ENCODE assay signal across 19 mouse cellular contexts in the genomic region with DNA sequence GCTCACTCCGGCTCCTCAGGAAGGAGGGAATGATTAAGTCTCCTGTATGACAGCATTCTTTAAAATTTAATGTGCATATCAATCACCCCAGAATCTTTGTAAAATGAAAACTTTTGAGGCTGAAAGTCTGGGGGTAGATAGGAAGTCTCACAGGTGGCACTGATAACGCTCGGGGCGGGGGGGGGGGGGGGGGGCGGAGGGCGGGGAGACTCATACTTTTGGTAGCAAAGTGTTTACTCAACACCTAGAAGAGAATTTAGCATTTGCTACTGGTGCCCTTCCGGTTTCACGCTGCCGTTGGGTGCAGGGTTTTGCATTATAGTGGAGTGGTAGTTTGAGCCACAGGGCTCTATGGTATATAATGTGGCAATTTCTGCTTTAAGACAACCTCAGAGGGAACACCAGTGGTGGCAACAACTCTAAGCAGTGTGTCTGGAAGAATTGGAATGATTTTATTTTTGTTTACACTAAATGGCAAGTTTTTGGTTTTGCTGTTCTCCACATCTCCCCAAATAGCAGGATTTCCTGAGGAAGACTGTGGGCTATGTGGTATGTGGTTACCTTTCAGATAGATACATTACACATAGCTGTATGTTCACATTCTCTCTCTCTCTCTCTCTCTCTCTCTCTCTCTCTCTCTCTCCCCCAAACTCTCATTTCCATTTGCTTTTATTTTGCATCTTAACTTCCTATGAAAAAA.
DNase-seq lines count a peak whose midpoint lies in the region; ATAC-seq and TF ChIP-seq lines count a peak whose summit lies in the region.
"Had no signal": no experiment of that assay in that cellular context is flagged by ENCODE, and none has a peak within 500 bp of the region (broad histone marks: within the 10 kb centered on the region; RNA-seq: fewer than 3 reads in every experiment).

No protein-coding gene starts in this region.

- H3K4me2 ChIP-seq in liver, embryonic 15.5 days, result peak overlapping the region; percentile 47
- H3K4me2 ChIP-seq: embryonic facial prominence, embryonic 15.5 days; forebrain, embryonic 15.5 days; intestine, embryonic 15.5 days; lung, embryonic 14.5 days; neural tube, embryonic 13.5 days had no signal

- no peaks in the 10 kb centered on the region for H3K36me3 ChIP-seq in liver, embryonic 15.5 days (replicated peaks)
- H3K36me3 ChIP-seq in spleen, adult 2 months (ENCODE audit: control insufficient read depth, insufficient read depth, low read length), result no peaks in the 10 kb centered on the region
- H3K36me3 ChIP-seq: embryonic facial prominence, embryonic 15.5 days; forebrain, embryonic 15.5 days; intestine, embryonic 15.5 days; midbrain, embryonic 10.5 days; neural tube, embryonic 13.5 days had no signal

- no peak overlapping the region for H3K9ac ChIP-seq in liver, embryonic 15.5 days
- H3K9ac ChIP-seq: embryonic facial prominence, embryonic 15.5 days; forebrain, embryonic 15.5 days; intestine, embryonic 15.5 days; lung, embryonic 14.5 days; neural tube, embryonic 13.5 days had no signal

- TF ChIP-seq POLR2A in spleen, adult 2 months (IDR thresholded peaks at IDR 0.05; ENCODE audit: low read depth, low read length), result no peak

- peak; percentile 90 for DNase-seq in 416B (ENCODE audit: low read depth)
- DNase-seq in c-Kit-positive CD71-negative TER-119-negative erythroid progenitor cells, embryonic 14.5 days (ENCODE audit: low read depth), result peak; percentile 19
- DNase-seq in spleen, adult 2 months (ENCODE audit: low read depth in 1 of 2, low spot score in 2 of 2), result peak; percentile 41 to 53
- DNase-seq in gastrocnemius, adult 18-20 months (ENCODE audit: low spot score), result no peak
- no peak for DNase-seq in left cerebral cortex, postnatal 4 days
- DNase-seq in gastrocnemius, postnatal 25 days, result no peak
- no peak for DNase-seq in lung, adult 18-20 months
- DNase-seq: adrenal gland, postnatal 36 days; cerebellum, adult 8-10 months; heart, postnatal 10 days; kidney, postnatal 36 days; lung, embryonic 14.5 days had no signal

- 6% methylated on average over 7 of the region's 9 CpGs for WGBS in liver, embryonic 15.5 days (ENCODE audit: insufficient replicate concordance)
- 8% methylated on average over 9 of the region's 9 CpGs for WGBS in spleen, adult 2 months

- no peak overlapping the region for H3K4me3 ChIP-seq in liver, embryonic 15.5 days (replicated peaks)
- H3K4me3 ChIP-seq in spleen, adult 2 months (ENCODE audit: extremely low read depth, insufficient read depth, insufficient read length), result peak overlapping the region; percentile 23; the same call in 1 of the 2 replicates
- H3K4me3 ChIP-seq: embryonic facial prominence, embryonic 15.5 days; forebrain, embryonic 15.5 days; intestine, embryonic 15.5 days; left cerebral cortex, adult 2 months; midbrain, embryonic 10.5 days; neural tube, embryonic 13.5 days had no signal

- no peaks in the 10 kb centered on the region for H3K27me3 ChIP-seq in liver, embryonic 15.5 days
- no peaks in the 10 kb centered on the region for H3K27me3 ChIP-seq in spleen, adult 2 months (ENCODE audit: control insufficient read depth, insufficient read depth, low read length)
- H3K27me3 ChIP-seq: embryonic facial prominence, embryonic 15.5 days; forebrain, embryonic 15.5 days; intestine, embryonic 15.5 days; neural tube, embryonic 13.5 days had no signal

- H3K4me1 ChIP-seq in liver, embryonic 15.5 days (replicated peaks), result peaks cover 9% of the 10 kb centered on the region
- H3K4me1 ChIP-seq in spleen, adult 2 months (ENCODE audit: control insufficient read depth, insufficient read depth, insufficient read length), result peaks cover 11% of the 10 kb centered on the region
- H3K4me1 ChIP-seq: embryonic facial prominence, embryonic 15.5 days; forebrain, embryonic 15.5 days; intestine, embryonic 15.5 days; midbrain, embryonic 10.5 days; neural tube, embryonic 13.5 days had no signal

- peak; percentile 61 for ATAC-seq in liver, embryonic 15.5 days (ENCODE audit: insufficient read depth)
- ATAC-seq: forebrain, embryonic 15.5 days; intestine, embryonic 15.5 days had no signal

- intact Hi-C loops in left cerebral cortex, postnatal 4 days (cut with DNase I), result no loop called here

- peak overlapping the region; percentile 39; the same call in 1 of the 2 replicates for H3K27ac ChIP-seq in liver, embryonic 15.5 days (replicated peaks)
- peak overlapping the region; percentile 93 for H3K27ac ChIP-seq in spleen, adult 2 months (ENCODE audit: insufficient read depth, low read length)
- H3K27ac ChIP-seq: embryonic facial prominence, embryonic 15.5 days; forebrain, embryonic 15.5 days; intestine, embryonic 15.5 days; left cerebral cortex, adult 2 months; midbrain, embryonic 10.5 days; neural tube, embryonic 13.5 days had no signal

- H3K9me3 ChIP-seq in liver, embryonic 15.5 days (replicated peaks), result no peaks in the 10 kb centered on the region
- H3K9me3 ChIP-seq: embryonic facial prominence, embryonic 15.5 days; forebrain, embryonic 15.5 days; intestine, embryonic 15.5 days; midbrain, embryonic 10.5 days; neural tube, embryonic 13.5 days had no signal

- TF ChIP-seq CTCF in spleen, adult 2 months (IDR thresholded peaks at IDR 0.05; ENCODE audit: extremely low read depth, insufficient read depth, insufficient read length, insufficient replicate concordance), result no peak

Comparison
In these comparisons a context has a peak if more than half of its experiments do, and no peak if none do; other contexts are left out.
1. DNase-seq: peak in 416B (single experiment), c-Kit-positive CD71-negative TER-119-negative erythroid progenitor cells, embryonic 14.5 days (single experiment) and spleen, adult 2 months (2 of 2); none in gastrocnemius, adult 18-20 months (single experiment), left cerebral cortex, postnatal 4 days (single experiment), gastrocnemius, postnatal 25 days (single experiment) and lung, adult 18-20 months (0 of 2).